Mouse (Mus musculus) testis, adult 2 months (tissue): ENCODE measurements around the gene Apoh.

Source experiments
- CTCF ChIP-seq: fragments of 200-500 bp; IDR thresholded peaks from 2 replicates; pipeline ENCODE4 v1.5.1; 2012; ENCODE audit warnings: low read depth, mild to moderate bottlenecking, inconsistent platforms, low read length, moderate library complexity; ENCODE audit not compliant: control insufficient read depth, insufficient read depth, insufficient replicate concordance
- POLR2A ChIP-seq: fragments of 200-500 bp; IDR thresholded peaks from 2 replicates; pipeline ENCODE4 v1.6.1; 2012; ENCODE audit warnings: low read depth, mild to moderate bottlenecking, inconsistent platforms, low read length, moderate library complexity; ENCODE audit not compliant: control insufficient read depth

DNA sequence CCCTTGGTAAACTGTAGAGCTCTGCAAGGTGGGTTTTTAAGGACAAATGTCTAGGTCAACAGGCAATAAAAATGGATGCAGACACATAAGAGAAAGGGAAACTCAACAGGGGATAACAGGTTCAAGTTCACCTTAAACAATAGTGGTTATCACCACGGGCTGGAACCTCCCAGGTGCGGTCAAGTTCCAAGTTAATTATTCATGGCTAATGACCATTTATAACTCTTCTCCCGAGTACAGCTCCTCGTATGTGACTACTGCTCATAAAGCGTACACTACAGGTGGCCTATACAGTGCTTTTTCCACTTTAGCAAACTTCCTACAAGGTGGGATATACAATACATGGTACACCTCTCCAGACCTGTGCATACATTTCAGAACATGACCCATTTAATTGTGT lies 33.4 kb upstream of the Apoh start:
- TF ChIP-seq CTCF (no peak), POLR2A (no peak)
